Mouse (Mus musculus) forebrain, embryonic 15.5 days (tissue): ENCODE results near the gene Pogk. TPM values are rescaled to one million over a fixed set of nuclear protein-coding genes. Genes with fewer than 3 reads are reported as not detected.

ENCODE experiments used
- ATAC-seq: fragments of 200-750 bp; cut with Nextera tagmentation; replicated peaks from 2 replicates; pipeline ENCODE4 v1.8.0; 2017; ENCODE audit warnings: mild to moderate bottlenecking, moderate TSS enrichment, moderate library complexity
- H3K27ac ChIP-seq: fragments of 300-500 bp; sonication (generic); replicated peaks from 2 replicates; pipeline ENCODE4 v1.5.1; 2015; ENCODE audit warnings: mild to moderate bottlenecking, inconsistent platforms
- H3K27me3 ChIP-seq: fragments of 300-500 bp; sonication (generic); 2 replicates; pipeline ENCODE4 v1.6.1; 2015; ENCODE audit warnings: inconsistent platforms
- H3K36me3 ChIP-seq: fragments of 300-500 bp; sonication (generic); 2 replicates; pipeline ENCODE4 v1.6.1; 2015; ENCODE audit warnings: mild to moderate bottlenecking, inconsistent platforms
- H3K4me1 ChIP-seq: fragments of 300-500 bp; sonication (generic); 2 replicates; pipeline ENCODE4 v1.6.1; 2015; ENCODE audit warnings: inconsistent platforms
- H3K4me2 ChIP-seq: fragments of 300-500 bp; sonication (generic); replicated peaks from 2 replicates; pipeline ENCODE4 v1.6.1; 2015; ENCODE audit warnings: mild to moderate bottlenecking, inconsistent platforms
- H3K4me3 ChIP-seq: fragments of 300-500 bp; sonication (generic); 2 replicates; pipeline ENCODE4 v1.5.1; 2015; ENCODE audit warnings: mild to moderate bottlenecking, inconsistent platforms
- H3K9ac ChIP-seq: fragments of 300-500 bp; sonication (generic); replicated peaks from 2 replicates; pipeline ENCODE4 v1.6.1; 2015; ENCODE audit warnings: mild to moderate bottlenecking, inconsistent platforms
- H3K9me3 ChIP-seq: fragments of 300-500 bp; sonication (generic); 2 replicates; pipeline ENCODE4 v1.6.1; 2016; ENCODE audit warnings: inconsistent platforms
- WGBS: fragments of 180-500 bp; shearing (Covaris S2); methylation state at CpG from one replicate; pipeline ENCODE4 v1.1.7; 2015; ENCODE audit warnings: mixed read lengths; 5-methylcytosine and 5-hydroxymethylcytosine counted together
- polyA plus RNA-seq: library from polyadenylated mRNA; unstranded; fragments of >200 nt; fragmentation: Nextera tagmentation; extraction: Ambion mirVana; gene quantifications from 2 replicates; pipeline ENCODE4 v1.2.1, GENCODE M21; 2015

Gene Pogk
- polyA plus RNA-seq, 1 experiment from 2014 or later, result 42.0 TPM

DNA sequence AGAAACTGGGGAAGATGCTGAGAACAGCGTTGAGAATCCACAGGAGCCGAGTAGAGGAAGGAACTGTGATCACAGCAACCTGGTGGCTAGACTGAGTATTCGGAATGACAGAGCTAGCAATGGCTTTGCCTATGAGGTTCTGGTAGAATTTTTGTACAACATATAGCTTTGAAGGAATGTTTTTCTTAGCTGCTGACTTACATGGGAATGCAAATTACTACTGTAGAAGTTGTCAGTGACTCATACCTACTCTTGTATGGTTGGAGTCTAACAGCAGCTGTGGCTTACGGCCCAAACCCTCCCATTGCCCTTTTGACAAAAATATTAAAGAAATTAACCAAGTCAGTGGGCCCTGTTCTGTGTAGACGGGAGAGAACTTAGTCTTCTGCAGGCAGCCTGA lies 14.0 kb downstream of the Pogk start:
- H3K36me3 ChIP-seq, result peaks cover 97% of the 10 kb centered on the region
- 89% methylated on average over 5 of the region's 5 CpGs for WGBS
- H3K27ac ChIP-seq, result no peak overlapping the region

DNA sequence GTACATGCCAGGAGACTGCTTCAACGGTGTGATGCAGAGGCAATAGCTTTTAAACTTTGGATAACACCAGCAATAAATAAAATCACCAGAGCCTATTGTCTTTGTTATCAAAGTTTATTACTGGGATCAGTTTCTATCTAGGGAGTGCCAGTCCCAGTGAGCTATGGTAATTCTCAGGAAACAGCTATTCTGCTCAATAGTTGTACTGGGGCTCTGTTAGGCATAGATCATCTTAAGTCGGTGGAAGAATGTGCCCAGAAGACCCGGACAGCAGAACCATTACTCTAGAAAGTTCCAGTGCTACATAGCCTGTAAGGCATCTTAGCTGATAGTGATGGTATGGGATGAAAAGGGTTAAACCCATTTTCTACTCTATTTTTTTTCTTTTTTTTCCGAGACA lies 14.9 kb downstream of the Pogk start:
- Histone ChIP-seq H3K27ac (no peak overlapping the region), H3K4me2 (no peak overlapping the region), H3K9me3 (no peaks in the 10 kb centered on the region), H3K4me3 (no peak overlapping the region), H3K27me3 (no peaks in the 10 kb centered on the region), H3K9ac (no peak overlapping the region), H3K36me3 (peaks cover 97% of the 10 kb centered on the region), H3K4me1 (no peaks in the 10 kb centered on the region)
- 80% methylated on average over 4 of the region's 4 CpGs for WGBS
- no peak for ATAC-seq

More for the DNA sequence above, 14.0 kb downstream of the Pogk start:
- H3K27me3 ChIP-seq, result no peaks in the 10 kb centered on the region
- ATAC-seq, result no peak
- H3K4me2 ChIP-seq, result no peak overlapping the region
- no peaks in the 10 kb centered on the region for H3K9me3 ChIP-seq
- H3K4me3 ChIP-seq, result no peak overlapping the region
- H3K4me1 ChIP-seq, result no peaks in the 10 kb centered on the region
- no peak overlapping the region for H3K9ac ChIP-seq

DNA sequence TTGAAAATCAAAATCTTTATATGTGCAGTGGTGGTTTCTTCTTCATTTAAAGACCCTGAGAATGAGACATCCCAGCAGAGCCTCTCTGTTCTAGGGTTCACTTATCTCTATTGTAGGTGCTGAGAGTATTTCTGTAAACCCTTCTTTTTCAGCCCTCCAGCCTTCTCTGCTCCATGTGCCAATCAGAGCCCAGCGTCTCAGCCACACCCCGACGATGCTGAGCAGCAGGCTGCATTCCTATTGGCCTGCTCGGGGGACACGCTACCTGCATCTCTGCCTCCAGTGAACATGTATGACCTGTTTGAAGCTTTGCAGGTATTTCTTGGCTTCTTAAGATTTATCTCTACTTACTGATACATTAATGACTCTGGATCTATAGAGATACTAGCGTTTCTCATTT lies 18.0 kb downstream of the Pogk start:
- WGBS, result 95% methylated on average over 6 of the region's 6 CpGs

DNA sequence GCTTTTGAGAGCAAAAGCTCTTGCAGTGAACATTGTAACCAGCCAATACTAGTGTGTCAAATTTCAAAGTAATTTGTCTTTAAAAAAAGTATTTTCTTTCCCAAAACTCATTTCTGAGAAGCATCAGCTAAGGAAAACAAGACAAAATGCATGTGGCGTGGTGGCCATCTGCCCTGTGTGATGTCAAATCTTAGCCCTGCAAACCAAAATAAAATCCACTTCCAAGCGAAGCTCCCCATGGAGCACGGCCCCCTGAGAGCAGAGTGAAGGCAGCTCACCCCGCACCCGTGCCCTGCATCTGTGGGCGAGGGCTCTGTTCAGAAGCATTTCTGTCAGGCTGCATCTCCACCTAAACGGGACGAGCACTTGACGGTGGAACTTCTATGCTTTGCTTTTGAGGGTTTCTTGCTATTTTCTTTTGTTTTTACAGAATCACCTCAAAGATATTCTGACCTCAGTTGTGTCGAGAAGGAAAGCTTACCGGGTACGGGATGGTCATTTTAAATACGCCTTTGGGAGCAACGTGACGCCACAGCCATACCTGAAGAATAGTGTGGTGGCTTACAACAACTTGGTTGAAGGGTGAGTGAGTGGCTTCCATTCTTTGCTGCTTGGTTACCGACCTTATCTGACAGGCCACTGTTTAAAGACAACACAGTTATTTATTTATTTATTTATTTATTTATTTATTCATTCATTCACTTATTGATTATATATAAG lies 20.1 kb downstream of the Pogk start:
- Histone ChIP-seq H3K36me3 (peaks cover 93% of the 10 kb centered on the region), H3K27ac (no peak overlapping the region), H3K9me3 (no peaks in the 10 kb centered on the region), H3K27me3 (no peaks in the 10 kb centered on the region), H3K4me1 (no peaks in the 10 kb centered on the region; the same call in 1 of the 2 replicates), H3K4me3 (no peak overlapping the region), H3K4me2 (no peak overlapping the region), H3K9ac (no peak overlapping the region)
- WGBS, result 94% methylated on average over 16 of the region's 16 CpGs
- no peak for ATAC-seq

More for the DNA sequence above, 18.0 kb downstream of the Pogk start:
- ATAC-seq, result no peak
- Histone ChIP-seq H3K9ac (no peak overlapping the region), H3K27ac (no peak overlapping the region), H3K4me3 (no peak overlapping the region), H3K4me2 (no peak overlapping the region), H3K9me3 (no peaks in the 10 kb centered on the region), H3K27me3 (no peaks in the 10 kb centered on the region), H3K36me3 (peaks cover 96% of the 10 kb centered on the region), H3K4me1 (no peaks in the 10 kb centered on the region)

DNA sequence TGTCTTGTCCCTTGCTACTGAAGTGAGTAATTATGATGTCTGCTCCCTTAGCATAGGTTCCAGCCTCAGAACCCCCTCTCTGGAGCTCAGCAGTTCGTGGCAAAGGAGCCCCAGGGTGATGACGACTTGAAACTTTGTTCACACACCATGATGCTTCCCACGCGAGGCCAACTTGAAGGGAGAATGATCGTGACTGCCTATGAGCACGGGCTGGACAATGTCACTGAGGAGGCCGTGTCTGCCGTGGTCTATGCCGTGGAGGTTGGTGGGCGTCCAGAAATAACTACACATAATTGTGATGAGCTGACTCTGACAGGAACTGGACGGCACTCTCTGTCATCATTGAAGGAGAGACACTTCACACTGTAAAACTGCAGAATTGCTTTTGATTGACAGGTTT lies 21.2 kb downstream of the Pogk start:
- Histone ChIP-seq H3K4me3 (no peak overlapping the region), H3K27ac (no peak overlapping the region), H3K9me3 (no peaks in the 10 kb centered on the region), H3K4me1 (no peaks in the 10 kb centered on the region; the same call in 1 of the 2 replicates), H3K36me3 (peaks cover 92% of the 10 kb centered on the region), H3K4me2 (no peak overlapping the region), H3K9ac (no peak overlapping the region), H3K27me3 (no peaks in the 10 kb centered on the region)
- 91% methylated on average over 11 of the region's 11 CpGs for whole genome bisulfite sequencing
- ATAC-seq, result no peak

DNA sequence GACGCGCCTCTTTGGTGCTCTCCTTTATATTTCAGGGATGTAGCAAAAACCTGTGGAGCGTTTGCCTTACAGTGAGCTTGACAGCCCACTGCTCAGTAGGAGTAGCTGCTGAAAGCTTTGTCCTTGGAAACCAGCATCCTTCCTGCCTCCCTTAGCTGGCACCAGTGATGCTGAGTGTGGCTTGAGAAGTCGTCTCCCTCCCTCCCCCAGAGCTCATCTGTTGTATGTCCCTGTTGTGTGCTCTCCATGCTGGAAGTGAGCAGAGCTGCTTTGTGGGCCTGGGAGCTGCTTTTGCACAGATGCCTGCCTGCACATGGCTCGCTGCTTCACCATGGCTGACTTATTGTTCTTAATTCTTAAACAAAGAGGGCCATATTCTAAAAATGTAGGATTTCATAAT lies 24.2 kb downstream of the Pogk start:
- WGBS, result 74% methylated on average over 5 of the region's 5 CpGs
- H3K4me1 ChIP-seq, result peaks cover 15% of the 10 kb centered on the region
- H3K27ac ChIP-seq, result peak overlapping the region; percentile 21; the same call in 1 of the 2 replicates
- H3K9me3 ChIP-seq, result no peaks in the 10 kb centered on the region
- H3K27me3 ChIP-seq, result no peaks in the 10 kb centered on the region
- 0 out of 2 replicates have a peak, but pooled peaks have one; percentile 7 for ATAC-seq
- H3K36me3 ChIP-seq, result peaks cover 70% of the 10 kb centered on the region
- no peak overlapping the region for H3K9ac ChIP-seq
- H3K4me3 ChIP-seq, result no peak overlapping the region
- H3K4me2 ChIP-seq, result no peak overlapping the region

DNA sequence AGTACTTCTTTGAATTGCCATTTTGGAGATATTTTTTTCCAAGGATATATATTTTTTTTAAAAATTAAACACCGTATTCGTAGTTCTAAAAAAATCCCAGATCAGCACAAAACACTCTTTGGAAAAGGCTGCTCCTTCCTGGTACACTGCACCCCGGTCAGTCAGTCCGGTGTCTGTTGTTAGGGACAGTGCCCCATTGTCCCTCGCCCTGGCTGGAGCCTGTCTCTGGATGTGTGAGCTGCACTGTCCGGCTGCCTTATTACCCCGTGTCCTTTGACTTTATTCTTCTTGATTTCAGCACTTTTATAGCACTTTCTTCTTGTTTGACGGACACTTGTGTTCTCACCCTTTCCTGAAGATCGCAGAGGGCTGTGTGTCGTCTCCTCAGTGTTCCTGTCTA lies 25.0 kb downstream of the Pogk start:
- no peak for ATAC-seq
- H3K27ac ChIP-seq, result no peak overlapping the region; the same call in 1 of the 2 replicates
- H3K36me3 ChIP-seq, result peaks cover 62% of the 10 kb centered on the region

DNA sequence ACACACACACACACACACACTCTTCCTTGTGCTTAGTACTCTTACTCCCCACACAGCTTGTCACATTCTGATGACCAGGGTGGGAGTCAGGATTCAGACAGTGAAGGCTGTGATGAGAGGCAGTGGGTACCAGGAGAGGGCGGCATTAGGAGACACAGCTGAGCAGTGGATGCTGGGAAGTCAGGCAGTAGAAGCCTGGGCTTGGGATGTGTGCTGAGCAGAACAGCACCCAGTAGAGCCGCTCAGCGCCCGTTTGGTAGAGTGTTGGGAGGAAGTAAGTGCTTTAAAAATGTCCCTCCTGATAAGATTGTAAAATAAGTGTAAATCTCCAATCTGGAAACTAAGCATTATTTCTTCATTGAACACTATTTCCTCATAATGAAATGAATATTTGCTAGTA lies 27.0 kb downstream of the Pogk start:
- no peaks in the 10 kb centered on the region for H3K27me3 ChIP-seq
- H3K36me3 ChIP-seq, result peaks cover 42% of the 10 kb centered on the region
- no peak overlapping the region for H3K4me3 ChIP-seq
- no peaks in the 10 kb centered on the region for H3K9me3 ChIP-seq
- H3K4me1 ChIP-seq, result peaks cover 25% of the 10 kb centered on the region
- no peak overlapping the region for H3K4me2 ChIP-seq
- no peak overlapping the region for H3K9ac ChIP-seq
- WGBS, result 90% methylated on average over 4 of the region's 4 CpGs
- no peak overlapping the region for H3K27ac ChIP-seq
- no peak for ATAC-seq

More for the DNA sequence above, 25.0 kb downstream of the Pogk start:
- Histone ChIP-seq H3K27me3 (no peaks in the 10 kb centered on the region), H3K9ac (no peak overlapping the region), H3K4me3 (no peak overlapping the region), H3K4me1 (peaks cover 20% of the 10 kb centered on the region), H3K9me3 (no peaks in the 10 kb centered on the region), H3K4me2 (no peak overlapping the region)
- WGBS, result 92% methylated on average over 10 of the region's 10 CpGs

DNA sequence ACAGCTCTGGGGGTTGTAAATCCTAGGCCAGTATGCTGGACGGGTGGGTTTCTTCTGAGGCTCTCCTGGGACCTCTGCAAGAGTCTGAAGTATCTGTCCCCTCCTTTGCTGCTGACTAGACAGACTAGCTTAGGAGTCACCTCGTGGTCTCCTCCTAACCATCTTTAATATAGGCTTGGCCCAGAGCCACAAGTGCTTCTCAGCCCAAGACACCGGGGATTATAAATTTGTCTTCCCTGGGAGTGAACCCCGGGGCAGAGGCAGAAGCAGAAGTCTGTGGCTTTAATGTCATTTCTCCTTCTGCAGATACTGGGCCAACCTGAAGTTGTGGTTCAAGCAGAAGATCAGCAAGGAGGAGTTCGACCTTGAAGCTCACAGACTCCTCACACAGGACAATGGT lies 27.8 kb downstream of the Pogk start:
- H3K27me3 ChIP-seq, result no peaks in the 10 kb centered on the region
- no peak overlapping the region for H3K4me3 ChIP-seq
- H3K36me3 ChIP-seq, result peaks cover 36% of the 10 kb centered on the region
- H3K27ac ChIP-seq, result no peak overlapping the region
- H3K4me2 ChIP-seq, result no peak overlapping the region
- 83% methylated on average over 5 of the region's 5 CpGs for WGBS
- H3K9ac ChIP-seq, result no peak overlapping the region
- peaks cover 25% of the 10 kb centered on the region for H3K4me1 ChIP-seq
- H3K9me3 ChIP-seq, result no peaks in the 10 kb centered on the region
- ATAC-seq, result no peak

DNA sequence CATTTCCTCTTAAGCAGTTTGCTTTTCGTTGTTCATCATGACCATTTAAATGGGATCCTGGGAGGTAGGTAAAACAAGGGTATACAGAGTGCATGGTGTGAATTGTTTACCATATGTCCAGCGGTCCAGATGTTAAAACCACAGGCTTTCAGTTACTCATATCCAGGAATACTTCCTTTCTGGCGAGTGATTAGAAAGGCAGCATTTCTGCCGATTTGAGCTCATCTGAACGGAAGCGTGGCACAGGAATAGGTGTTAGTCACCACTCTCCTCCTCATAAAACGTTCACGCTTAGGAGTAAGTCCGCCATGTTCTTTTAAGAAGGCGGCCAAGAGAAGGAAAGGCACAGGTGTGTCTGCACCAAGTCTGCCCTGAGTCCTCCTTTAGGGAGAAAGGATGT lies 28.3 kb downstream of the Pogk start:
- Histone ChIP-seq H3K36me3 (peaks cover 31% of the 10 kb centered on the region), H3K9me3 (no peaks in the 10 kb centered on the region), H3K4me2 (no peak overlapping the region), H3K27ac (no peak overlapping the region), H3K9ac (peak overlapping the region; percentile 15; the same call in 1 of the 2 replicates), H3K4me3 (no peak overlapping the region), H3K27me3 (no peaks in the 10 kb centered on the region), H3K4me1 (peaks cover 25% of the 10 kb centered on the region)
- ATAC-seq, result no peak
- 85% methylated on average over 10 of the region's 10 CpGs for WGBS

DNA sequence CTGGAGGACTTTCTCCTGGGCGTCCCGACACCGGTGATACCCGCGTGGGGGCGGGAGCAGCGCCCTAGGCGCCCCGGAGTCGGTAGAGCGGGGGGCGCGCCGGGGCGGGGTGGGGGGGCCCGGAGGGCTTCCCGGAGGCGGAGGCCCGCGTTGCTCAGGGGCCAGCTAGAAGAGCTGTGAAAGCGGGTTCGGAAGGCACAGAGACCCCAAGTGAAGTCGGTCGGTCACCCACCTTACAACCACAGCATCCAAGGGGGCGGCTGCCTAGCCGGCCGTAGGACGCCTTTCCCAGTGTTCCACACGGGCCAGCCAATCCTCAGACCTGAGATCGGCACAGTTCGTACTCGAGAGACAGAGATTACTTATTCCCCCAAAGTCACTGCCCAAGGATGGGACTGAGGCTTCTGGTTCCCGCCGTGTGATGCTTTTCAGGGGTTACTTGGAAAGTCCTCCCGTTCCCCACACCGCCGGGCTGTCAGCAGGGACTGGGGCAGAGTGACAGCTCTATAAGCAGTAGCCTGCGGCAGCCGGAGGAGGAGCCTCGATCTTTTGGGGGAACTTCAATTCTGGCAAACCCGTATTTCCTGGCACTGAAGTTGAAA lies 29.9 kb downstream of the Pogk start:
- WGBS, result under 1% methylated on average over 41 of the region's 41 CpGs
- ATAC-seq, result peak; percentile 66
- H3K27me3 ChIP-seq, result no peaks in the 10 kb centered on the region
- peaks cover 17% of the 10 kb centered on the region for H3K36me3 ChIP-seq
- H3K9ac ChIP-seq, result peak overlapping the region; percentile 95
- H3K9me3 ChIP-seq, result no peaks in the 10 kb centered on the region
- H3K4me3 ChIP-seq, result peak overlapping the region; percentile 79
- H3K4me2 ChIP-seq, result peak overlapping the region; percentile 62
- peak overlapping the region; percentile 88 for H3K27ac ChIP-seq
- H3K4me1 ChIP-seq, result peaks cover 25% of the 10 kb centered on the region

DNA sequence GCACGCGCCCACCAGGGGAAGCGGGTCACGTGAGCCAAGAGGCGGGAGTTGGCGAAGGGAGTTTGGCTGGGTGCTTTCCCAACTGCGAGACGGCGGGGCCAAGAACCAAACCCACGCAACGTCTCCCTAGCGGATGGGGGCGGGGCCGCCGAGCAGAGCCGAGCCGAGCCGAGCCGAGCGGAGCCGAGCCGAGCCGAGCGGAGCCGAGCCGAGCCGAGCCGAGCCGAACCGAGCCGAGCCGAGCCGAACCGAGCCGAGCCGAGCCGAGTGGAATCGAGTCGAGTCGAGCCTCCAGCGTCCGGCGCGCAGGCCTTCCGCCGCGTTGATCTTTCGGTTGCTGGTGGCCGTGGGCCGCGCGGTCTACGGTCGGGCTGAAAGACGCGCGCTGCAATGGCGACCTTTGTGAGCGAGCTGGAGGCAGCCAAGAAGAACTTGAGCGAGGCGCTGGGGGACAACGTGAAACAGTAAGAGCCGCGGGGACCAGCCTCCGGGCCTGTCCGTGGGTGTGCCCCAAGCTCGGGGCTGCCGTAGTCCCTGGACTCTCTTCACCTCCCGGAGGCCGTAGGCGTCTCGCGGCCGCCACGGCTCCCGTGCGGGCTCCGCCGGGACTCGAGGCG lies 30.5 kb downstream of the Pogk start, which contains the start of gene Tada1:
TSS of gene Tada1 (plus strand) at position 85 of the 617 bp plus-strand sequence.
- peak within 1 kb of the TSS; percentile 65 for H3K4me2 ChIP-seq
- H3K27me3 ChIP-seq, result no peaks in the 10 kb centered on the region
- peak within 1 kb of the TSS; percentile 95 for H3K9ac ChIP-seq
- H3K36me3 ChIP-seq, result peaks cover 15% of the 10 kb centered on the region
- H3K9me3 ChIP-seq, result no peaks in the 10 kb centered on the region
- H3K4me1 ChIP-seq, result peaks cover 25% of the 10 kb centered on the region
- peak within 1 kb of the TSS; percentile 88 for H3K27ac ChIP-seq
- ATAC-seq, result peak; percentile 95
- H3K4me3 ChIP-seq, result peak within 1 kb of the TSS; percentile 79
- under 1% methylated on average over 81 of the region's 81 CpGs for WGBS
